Mouse (Mus musculus): ENCODE measurements around the gene Hao1. TPM values are rescaled to one million over a fixed set of nuclear protein-coding genes. Genes with fewer than 3 reads are reported as not detected.

Gene Hao1
- polyA plus RNA-seq, 1 experiment from 2014 or later: not detected

GRCm38 (mm10) chr2:134528122-134528810 is 25.9 kb downstream of the Hao1 start:
- no peak overlapping the region for H3K9ac ChIP-seq
- H3K36me3 ChIP-seq: no peaks in the 10 kb centered on the region
- H3K27ac ChIP-seq: peak overlapping the region; percentile 70
- H3K27me3 ChIP-seq: no peaks in the 10 kb centered on the region
- H3K4me2 ChIP-seq (replicated peaks): peak overlapping the region; percentile 35
- 0 out of 2 replicates have a peak, but pooled peaks have one; percentile 35 for ATAC-seq (ENCODE audit: insufficient number of reproducible peaks, insufficient read depth, low FRiP score, low TSS enrichment)
- peaks cover 12% of the 10 kb centered on the region; the same call in 1 of the 2 replicates for H3K4me1 ChIP-seq
- H3K9me3 ChIP-seq: no peaks in the 10 kb centered on the region
- WGBS: 33% methylated on average over 7 of the region's 7 CpGs
- no peak overlapping the region for H3K4me3 ChIP-seq

GRCm38 (mm10) chr2:134527419-134528114 is 26.6 kb downstream of the Hao1 start:
- H3K4me3 ChIP-seq: no peak overlapping the region
- H3K4me1 ChIP-seq: peaks cover 12% of the 10 kb centered on the region; the same call in 1 of the 2 replicates
- ATAC-seq (ENCODE audit: insufficient number of reproducible peaks, insufficient read depth, low FRiP score, low TSS enrichment): 0 out of 2 replicates have a peak, but pooled peaks have one; percentile 52
- no peaks in the 10 kb centered on the region for H3K36me3 ChIP-seq
- no peaks in the 10 kb centered on the region for H3K27me3 ChIP-seq
- H3K27ac ChIP-seq: peak overlapping the region; percentile 70
- peak overlapping the region; percentile 35 for H3K4me2 ChIP-seq (replicated peaks)
- H3K9ac ChIP-seq: no peak overlapping the region
- WGBS: 44% methylated on average over 11 of the region's 11 CpGs
- no peaks in the 10 kb centered on the region for H3K9me3 ChIP-seq

GRCm38 (mm10) chr2:134518042-134518441 is 36.1 kb downstream of the Hao1 start:
- Histone ChIP-seq H3K27me3 (no peaks in the 10 kb centered on the region), H3K4me2 (replicated peaks) (no peak overlapping the region), H3K36me3 (no peaks in the 10 kb centered on the region), H3K4me1 (no peaks in the 10 kb centered on the region), H3K4me3 (no peak overlapping the region), H3K9me3 (no peaks in the 10 kb centered on the region), H3K27ac (no peak overlapping the region), H3K9ac (no peak overlapping the region)
- ATAC-seq (ENCODE audit: insufficient number of reproducible peaks, insufficient read depth, low FRiP score, low TSS enrichment): no peak

- Histone ChIP-seq H3K9me3 (no peaks in the 10 kb centered on the region), H3K9ac (no peak overlapping the region), H3K27me3 (no peaks in the 10 kb centered on the region), H3K4me2 (replicated peaks) (no peak overlapping the region), H3K27ac (no peak overlapping the region), H3K4me1 (no peaks in the 10 kb centered on the region), H3K4me3 (no peak overlapping the region), H3K36me3 (no peaks in the 10 kb centered on the region)
- 82% methylated on average over 3 of the region's 3 CpGs for WGBS
- no peak for ATAC-seq (ENCODE audit: insufficient number of reproducible peaks, insufficient read depth, low FRiP score, low TSS enrichment)
Observed at GRCm38 (mm10) chr2:134499777-134500176, 54.4 kb downstream of the Hao1 start.

GRCm38 (mm10) chr2:134498450-134498849 is 55.7 kb downstream of the Hao1 start:
- no peak overlapping the region for H3K9ac ChIP-seq
- H3K27ac ChIP-seq: no peak overlapping the region
- H3K27me3 ChIP-seq: no peaks in the 10 kb centered on the region
- H3K4me2 ChIP-seq (replicated peaks): no peak overlapping the region
- WGBS: 67% methylated on average over 7 of the region's 7 CpGs
- H3K4me3 ChIP-seq: no peak overlapping the region
- no peak for ATAC-seq (ENCODE audit: insufficient number of reproducible peaks, insufficient read depth, low FRiP score, low TSS enrichment)
- no peaks in the 10 kb centered on the region for H3K9me3 ChIP-seq
- no peaks in the 10 kb centered on the region for H3K4me1 ChIP-seq
- H3K36me3 ChIP-seq: no peaks in the 10 kb centered on the region

- Histone ChIP-seq H3K27me3 (no peaks in the 10 kb centered on the region), H3K4me1 (0 out of 2 replicates have a peak, but pooled peaks cover 4% of the 10 kb centered on the region), H3K27ac (no peak overlapping the region), H3K4me3 (no peak overlapping the region), H3K9me3 (no peaks in the 10 kb centered on the region), H3K9ac (no peak overlapping the region), H3K36me3 (no peaks in the 10 kb centered on the region), H3K4me2 (replicated peaks) (no peak overlapping the region)
- 89% methylated on average over 6 of the region's 6 CpGs for WGBS
- no peak for ATAC-seq (ENCODE audit: insufficient number of reproducible peaks, insufficient read depth, low FRiP score, low TSS enrichment)
Observed at GRCm38 (mm10) chr2:134488671-134489070, 65.5 kb downstream of the Hao1 start.

- 45% methylated on average over 11 of the region's 11 CpGs for WGBS
- no peak overlapping the region for H3K9ac ChIP-seq
Observed at GRCm38 (mm10) chr2:134486055-134486834, 67.9 kb downstream of the Hao1 start.

GRCm38 (mm10) chr2:134482683-134483082 is 71.5 kb downstream of the Hao1 start:
- no peaks in the 10 kb centered on the region for H3K27me3 ChIP-seq
- ATAC-seq (ENCODE audit: insufficient number of reproducible peaks, insufficient read depth, low FRiP score, low TSS enrichment): no peak
- no peaks in the 10 kb centered on the region for H3K9me3 ChIP-seq
- no peak overlapping the region for H3K27ac ChIP-seq
- no peak overlapping the region for H3K9ac ChIP-seq
- 0 out of 2 replicates have a peak, but pooled peaks cover 4% of the 10 kb centered on the region for H3K4me1 ChIP-seq
- WGBS: 33% methylated on average over 4 of the region's 4 CpGs
- no peak overlapping the region for H3K4me3 ChIP-seq
- no peaks in the 10 kb centered on the region for H3K36me3 ChIP-seq
- H3K4me2 ChIP-seq (replicated peaks): no peak overlapping the region

More at GRCm38 (mm10) chr2:134486055-134486834, 67.9 kb downstream of the Hao1 start:
- Histone ChIP-seq H3K4me3 (no peak overlapping the region), H3K9me3 (no peaks in the 10 kb centered on the region), H3K4me2 (replicated peaks) (no peak overlapping the region), H3K4me1 (0 out of 2 replicates have a peak, but pooled peaks cover 4% of the 10 kb centered on the region), H3K27me3 (no peaks in the 10 kb centered on the region), H3K27ac (no peak overlapping the region), H3K36me3 (no peaks in the 10 kb centered on the region)
- no peak for ATAC-seq (ENCODE audit: insufficient number of reproducible peaks, insufficient read depth, low FRiP score, low TSS enrichment)

GRCm38 (mm10) chr2:134481759-134482158 is 72.4 kb downstream of the Hao1 start:
- no peak overlapping the region for H3K4me2 ChIP-seq (replicated peaks)
- H3K9ac ChIP-seq: no peak overlapping the region
- H3K9me3 ChIP-seq: no peaks in the 10 kb centered on the region
- 12% methylated on average over 8 of the region's 8 CpGs for WGBS
- no peak for ATAC-seq (ENCODE audit: insufficient number of reproducible peaks, insufficient read depth, low FRiP score, low TSS enrichment)
- H3K27me3 ChIP-seq: no peaks in the 10 kb centered on the region
- H3K27ac ChIP-seq: no peak overlapping the region
- no peak overlapping the region for H3K4me3 ChIP-seq
- 0 out of 2 replicates have a peak, but pooled peaks cover 4% of the 10 kb centered on the region for H3K4me1 ChIP-seq
- H3K36me3 ChIP-seq: no peaks in the 10 kb centered on the region

- Histone ChIP-seq H3K27me3 (no peaks in the 10 kb centered on the region), H3K4me1 (0 out of 2 replicates have a peak, but pooled peaks cover 3% of the 10 kb centered on the region), H3K27ac (no peak overlapping the region), H3K9me3 (no peaks in the 10 kb centered on the region), H3K36me3 (no peaks in the 10 kb centered on the region), H3K4me2 (replicated peaks) (no peak overlapping the region), H3K9ac (no peak overlapping the region), H3K4me3 (no peak overlapping the region)
- ATAC-seq (ENCODE audit: insufficient number of reproducible peaks, insufficient read depth, low FRiP score, low TSS enrichment): no peak
- 95% methylated on average over 6 of the region's 6 CpGs for WGBS
Observed at GRCm38 (mm10) chr2:134481174-134481573, 73.0 kb downstream of the Hao1 start.

GRCm38 (mm10) chr2:134465132-134465531 is 89.0 kb downstream of the Hao1 start:
- H3K4me2 ChIP-seq (replicated peaks): no peak overlapping the region
- no peak for ATAC-seq (ENCODE audit: insufficient number of reproducible peaks, insufficient read depth, low FRiP score, low TSS enrichment)
- no peaks in the 10 kb centered on the region for H3K9me3 ChIP-seq
- no peaks in the 10 kb centered on the region for H3K36me3 ChIP-seq
- H3K4me3 ChIP-seq: no peak overlapping the region
- H3K9ac ChIP-seq: no peak overlapping the region
- H3K4me1 ChIP-seq: no peaks in the 10 kb centered on the region
- WGBS: 86% methylated on average over 2 of the region's 2 CpGs
- no peak overlapping the region for H3K27ac ChIP-seq
- no peaks in the 10 kb centered on the region for H3K27me3 ChIP-seq
